Mouse (Mus musculus) kidney, postnatal 4 days (tissue): ENCODE measurements at regions not wholly inside any gene's neighbourhood (a gene's known extent, or its start where the extent isn't known, plus 50 kb on each side); places are given as distances from the start of the nearest gene placed in this dataset.
A peak's percentile ranks its signal among the peaks of the same experiment; 100 is the strongest.

ENCODE experiments used
- DNase-seq, 2 experiments: peaks; one replicate each; pipeline ENCODE4 v3.0.0; 2021; ENCODE audit warnings: mixed read lengths in 2 of 2

DNA sequence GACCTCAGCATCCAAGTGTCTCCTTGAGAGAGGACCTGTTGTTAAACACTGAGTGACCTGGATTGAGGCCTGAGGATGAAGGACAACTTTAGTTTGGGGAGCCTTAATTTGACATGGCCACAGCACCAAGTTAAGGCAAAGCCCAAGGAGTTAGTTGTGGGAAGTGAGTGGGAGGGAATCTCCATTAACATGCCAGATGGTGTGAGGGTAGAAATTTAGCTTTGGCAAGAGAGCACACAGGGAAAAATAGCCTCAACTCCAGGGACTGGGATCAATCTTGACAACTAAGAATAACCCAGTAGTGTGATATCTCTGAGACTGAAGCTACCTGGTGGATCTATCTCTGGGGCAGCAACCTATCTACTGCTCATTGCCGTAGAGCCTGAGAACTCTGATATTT is 105.4 kb downstream of the Ahr start:
- DNase-seq = no peak

DNA sequence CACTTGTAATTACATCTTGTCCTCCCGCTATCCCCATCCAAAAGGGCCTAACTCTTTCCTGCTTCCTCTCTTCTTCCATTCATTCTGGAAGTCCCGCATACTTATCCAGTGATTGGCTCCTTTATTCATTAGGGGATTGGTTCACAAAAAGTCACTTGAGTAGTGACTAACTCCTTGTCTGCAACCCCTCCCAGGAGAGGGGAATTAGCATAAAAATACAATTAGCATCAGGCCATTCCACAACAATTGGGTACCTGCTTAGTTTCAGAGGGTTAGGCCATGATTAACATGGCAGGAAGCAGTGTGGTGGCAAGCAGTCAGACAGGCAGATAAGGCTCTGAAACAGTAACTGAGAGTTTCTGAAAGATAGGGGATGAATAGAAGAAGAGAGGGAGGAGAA is 115.6 kb downstream of the Ahr start:
- DNase-seq = no peak

DNA sequence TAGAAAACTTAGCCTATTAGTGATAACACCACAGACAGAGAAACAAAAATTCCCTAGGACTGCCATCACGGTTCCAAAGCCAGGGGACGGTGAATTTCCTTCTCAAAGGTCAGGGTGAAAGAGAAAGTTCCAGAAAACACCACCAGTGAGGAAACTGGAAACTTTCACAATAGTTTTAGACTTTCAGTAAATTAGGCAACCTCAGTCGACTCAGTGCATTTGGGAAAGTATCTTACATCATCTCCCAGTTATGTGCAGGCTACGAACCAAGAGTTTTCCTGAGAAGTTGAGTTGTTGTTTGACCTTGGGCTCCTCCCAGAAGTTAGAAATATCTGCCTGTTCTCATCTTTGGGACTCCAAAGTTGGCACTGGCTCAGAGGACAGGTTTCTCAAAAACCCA is 116.9 kb downstream of the Ahr start:
- DNase-seq = no peak

DNA sequence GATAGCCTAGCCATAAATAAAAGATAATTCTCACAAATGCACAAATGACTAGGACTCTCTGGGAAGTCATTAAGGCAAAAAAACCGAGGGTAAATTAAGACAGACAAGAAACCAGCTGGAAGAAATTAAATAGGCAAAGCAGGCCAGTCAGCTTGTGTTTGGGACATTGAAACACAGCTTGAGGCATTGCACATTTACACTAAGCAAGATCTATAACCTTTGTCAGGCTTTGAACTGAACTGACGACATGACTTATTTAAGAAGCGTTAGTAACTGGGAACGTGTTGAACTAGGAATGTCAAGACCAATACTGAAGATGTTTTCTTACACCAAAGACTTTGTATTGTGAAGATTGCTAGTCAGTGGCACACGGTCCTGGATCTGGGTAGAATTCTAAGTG is 118.3 kb downstream of the Ahr start:
- no peak for DNase-seq

DNA sequence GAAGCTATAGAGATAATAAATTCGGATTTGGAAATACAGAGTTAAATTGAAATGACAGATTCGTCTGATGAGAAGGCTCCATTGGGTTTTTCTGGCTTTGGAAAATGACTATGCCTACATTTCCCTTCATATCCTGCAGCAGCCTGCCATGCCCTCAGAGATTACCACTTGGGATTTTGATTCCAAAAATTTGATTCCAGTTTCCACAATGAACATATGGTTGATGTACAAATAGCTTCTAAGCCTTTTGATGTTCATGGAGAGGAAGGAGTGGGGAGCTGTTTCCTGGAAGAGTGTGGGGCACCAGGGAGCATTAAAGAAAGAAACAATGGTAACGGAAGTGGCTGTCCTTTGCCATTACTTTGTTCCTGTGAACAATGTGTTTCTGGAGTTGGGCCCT is 122.1 kb downstream of the Ahr start:
- no peak for DNase-seq

DNA sequence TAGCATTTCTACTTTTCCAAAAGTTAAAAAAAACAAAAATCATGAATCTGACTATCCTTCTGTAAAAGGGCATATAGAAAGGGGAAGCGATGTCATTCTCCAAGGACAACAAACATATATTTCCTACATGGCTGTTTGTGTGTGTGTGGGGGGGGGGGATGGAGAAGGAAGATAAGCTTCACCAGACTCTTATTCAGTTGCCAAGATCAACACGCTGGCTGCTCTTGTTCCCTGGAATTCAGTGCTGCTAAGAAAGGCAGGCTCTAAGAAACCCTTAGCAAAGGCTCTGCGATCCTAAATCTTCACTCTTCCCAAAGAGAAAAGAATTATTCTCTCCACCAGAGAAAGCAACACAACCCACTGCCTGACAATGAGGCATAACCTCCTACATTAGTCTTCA is 126.4 kb downstream of the Ahr start:
- DNase-seq = peak in 1 of 2 experiments; percentile 14

DNA sequence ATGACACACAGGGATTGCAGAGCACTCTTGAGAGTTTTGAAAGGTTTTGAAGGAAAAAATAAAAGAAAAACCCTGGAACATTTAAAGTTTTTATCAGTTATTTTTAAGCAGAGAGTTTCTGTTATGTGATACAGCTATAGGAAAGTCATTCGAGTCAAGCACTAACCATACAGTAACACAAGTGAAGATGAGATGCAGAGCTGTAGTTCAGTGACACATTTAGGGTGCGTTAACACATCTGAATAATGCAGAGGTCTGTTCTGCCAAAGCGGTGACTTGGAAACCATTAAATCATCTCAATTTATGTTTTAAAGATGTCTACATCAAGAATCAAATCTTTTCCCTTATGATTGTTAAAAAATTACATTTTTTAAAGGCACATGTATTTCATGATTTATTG is 126.8 kb downstream of the Ahr start:
- DNase-seq = no peak

DNA sequence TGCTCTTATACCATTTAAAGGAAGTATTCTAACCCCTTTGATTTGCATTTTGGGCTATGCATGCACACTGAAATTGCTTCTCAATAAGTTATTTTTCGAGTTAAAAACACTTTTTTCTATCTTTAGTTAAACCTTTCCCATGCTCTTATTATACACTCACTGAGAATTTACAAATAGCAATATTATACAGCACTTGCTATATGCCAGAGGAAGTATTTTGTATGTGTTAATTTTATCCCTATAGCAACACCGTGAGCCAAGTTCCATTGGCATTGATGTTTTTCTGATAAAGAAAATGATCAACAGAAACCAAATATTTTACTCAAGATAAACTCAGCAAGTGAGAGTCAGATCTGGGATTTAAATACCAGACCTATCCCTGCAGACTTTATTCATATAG is 133.0 kb downstream of the Ahr start:
- no peak for DNase-seq

DNA sequence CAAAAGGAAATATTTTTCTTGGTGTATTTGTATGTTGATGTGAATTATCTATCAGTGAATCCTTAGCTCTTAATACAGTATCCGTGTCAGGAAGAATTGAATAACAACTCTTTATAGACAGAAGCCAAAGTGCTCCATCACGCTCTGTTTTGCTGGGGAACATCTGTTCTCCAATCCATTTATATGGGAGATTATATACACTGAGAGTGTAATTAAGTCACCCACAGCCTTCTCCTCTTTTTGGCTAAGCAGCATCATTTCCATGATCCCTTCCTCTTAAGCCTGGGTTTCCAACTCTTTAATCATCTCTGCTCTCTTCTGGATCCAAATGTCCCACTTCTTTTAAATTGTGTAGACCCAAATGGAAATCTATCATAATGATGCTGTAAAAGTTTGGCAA is 133.6 kb downstream of the Ahr start:
- DNase-seq = no peak

DNA sequence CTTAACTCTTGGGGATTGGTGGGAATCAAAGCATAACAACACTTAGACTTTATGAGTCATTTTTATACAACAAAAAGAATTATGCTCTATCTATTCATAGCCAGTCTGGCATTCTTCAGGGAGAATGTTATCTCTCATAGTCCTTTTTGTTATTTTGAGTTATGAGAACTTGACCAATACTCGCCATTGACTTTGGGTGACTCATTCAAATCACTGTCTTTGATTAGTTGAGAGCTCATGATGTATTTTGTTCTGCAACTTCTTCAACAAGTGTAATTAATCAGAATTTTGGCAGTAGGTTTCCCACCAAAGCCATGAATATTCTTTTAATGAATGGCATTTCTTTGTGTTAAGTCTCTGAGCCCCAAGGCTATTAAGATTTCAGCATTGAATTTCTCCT is 139.6 kb downstream of the Ahr start:
- no peak for DNase-seq

DNA sequence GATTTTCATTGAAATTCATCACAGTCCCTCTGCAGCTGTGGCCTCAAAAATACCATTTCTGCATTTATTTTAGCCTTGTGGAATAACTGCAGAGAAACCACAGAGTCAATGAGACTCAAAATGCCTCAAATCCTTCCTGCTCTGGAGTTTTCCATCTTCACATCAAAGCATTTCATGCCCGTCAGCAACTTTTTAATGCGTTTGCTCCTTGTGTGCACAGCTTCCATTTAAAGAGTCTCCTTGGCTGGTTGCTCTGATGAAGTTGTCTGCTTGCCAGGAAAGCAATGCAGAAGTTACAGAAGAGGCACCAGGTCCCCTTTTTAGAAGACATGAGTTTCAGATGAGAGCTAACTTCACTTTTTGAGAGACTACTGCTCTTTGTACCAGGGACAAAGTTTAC is 142.7 kb downstream of the Ahr start:
- DNase-seq = no peak

DNA sequence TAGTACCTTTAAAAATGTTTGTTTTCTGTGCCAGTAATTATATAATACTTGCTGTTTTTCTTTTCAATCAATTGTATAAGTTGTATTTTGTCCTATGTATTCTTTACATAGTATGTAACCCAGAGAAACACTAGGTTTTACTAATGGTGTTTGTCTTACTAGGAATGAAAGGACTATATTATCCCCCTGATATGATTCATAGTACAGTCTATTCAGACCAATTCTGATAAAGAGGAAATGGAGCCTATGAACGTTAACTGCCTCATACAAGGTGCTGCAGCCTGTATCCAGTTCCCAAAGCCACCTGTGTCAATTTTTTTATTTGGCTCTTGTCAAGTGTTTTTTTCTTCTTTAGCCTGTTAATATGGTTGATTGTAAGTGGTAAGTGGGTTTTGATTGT is 144.6 kb downstream of the Ahr start:
- DNase-seq = no peak

DNA sequence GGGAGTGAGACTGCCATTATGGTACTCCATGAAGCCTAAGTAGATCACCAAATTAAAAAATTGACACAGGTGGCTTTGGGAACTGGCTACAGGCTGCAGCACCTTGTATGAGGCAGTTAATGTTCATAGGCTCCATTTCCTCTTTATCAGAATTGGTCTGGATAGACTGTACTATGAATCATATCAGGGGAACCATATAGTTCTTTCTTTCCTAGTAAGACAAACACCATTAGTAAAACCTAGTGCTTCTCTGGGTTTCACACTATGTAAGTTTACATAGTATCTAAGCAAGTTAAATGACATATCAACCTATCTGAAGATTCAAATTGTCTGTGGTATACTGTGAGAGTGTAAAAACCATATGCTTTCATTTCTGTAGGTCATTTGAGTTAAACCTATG is 145.0 kb downstream of the Ahr start:
- no peak for DNase-seq

DNA sequence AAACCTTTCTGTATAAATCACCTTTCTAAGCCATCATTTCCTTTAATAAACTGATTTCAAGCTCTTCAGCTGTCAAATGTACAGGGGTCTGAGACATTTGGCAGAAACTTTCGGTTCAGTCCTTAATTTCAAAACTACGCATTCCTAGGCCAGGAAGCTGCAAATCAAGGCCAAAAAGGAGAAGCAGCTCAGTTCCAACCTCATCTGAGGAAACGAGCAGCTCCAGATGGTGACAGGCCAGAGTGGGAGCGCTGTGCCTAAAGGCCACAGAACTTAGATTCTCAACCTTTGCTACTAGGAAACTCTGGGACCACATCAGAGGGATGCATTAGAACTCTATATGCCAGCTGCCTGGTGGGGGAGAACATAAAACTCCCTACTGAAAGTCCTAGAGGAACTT is 150.6 kb downstream of the Ahr start:
- DNase-seq = peak; percentile 35 to 48

DNA sequence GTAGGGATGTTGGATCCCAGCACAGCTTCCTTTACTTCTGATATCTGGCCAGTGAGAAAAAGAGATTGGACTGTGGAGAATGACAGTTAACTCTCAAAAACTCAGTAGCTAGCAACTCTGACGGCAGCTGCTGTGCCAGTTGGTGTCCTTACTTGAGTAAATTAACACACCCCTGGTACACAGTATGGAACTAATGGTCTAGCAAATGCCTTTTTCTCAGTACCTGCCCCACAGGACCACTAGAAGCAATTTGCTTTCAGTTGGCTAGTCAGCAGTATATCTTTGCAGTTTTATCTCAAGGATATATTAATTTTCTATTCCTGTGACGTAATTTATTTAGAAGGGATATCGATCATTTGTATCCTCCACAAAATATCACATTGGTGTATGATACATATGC is 157.6 kb downstream of the Ahr start:
- no peak for DNase-seq

DNA sequence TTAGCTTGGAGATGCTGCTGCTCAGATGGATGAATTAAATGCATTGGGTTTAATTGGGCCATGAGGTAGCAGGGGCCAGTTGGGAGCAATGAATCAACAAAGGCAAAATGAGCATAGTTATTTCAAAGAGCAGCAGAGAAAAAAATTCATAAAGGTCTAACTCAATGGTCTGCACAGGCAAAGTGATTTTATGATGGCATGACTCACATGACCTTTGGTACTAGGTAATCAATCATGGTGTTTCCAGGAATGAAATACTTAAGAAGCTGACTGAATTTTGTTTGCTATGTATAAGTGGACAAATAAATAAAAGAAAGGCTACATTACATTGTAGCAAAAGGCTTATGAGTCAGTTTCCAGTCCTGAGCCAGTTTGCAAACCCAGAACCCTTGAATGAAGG is 158.5 kb downstream of the Ahr start:
- DNase-seq = no peak

DNA sequence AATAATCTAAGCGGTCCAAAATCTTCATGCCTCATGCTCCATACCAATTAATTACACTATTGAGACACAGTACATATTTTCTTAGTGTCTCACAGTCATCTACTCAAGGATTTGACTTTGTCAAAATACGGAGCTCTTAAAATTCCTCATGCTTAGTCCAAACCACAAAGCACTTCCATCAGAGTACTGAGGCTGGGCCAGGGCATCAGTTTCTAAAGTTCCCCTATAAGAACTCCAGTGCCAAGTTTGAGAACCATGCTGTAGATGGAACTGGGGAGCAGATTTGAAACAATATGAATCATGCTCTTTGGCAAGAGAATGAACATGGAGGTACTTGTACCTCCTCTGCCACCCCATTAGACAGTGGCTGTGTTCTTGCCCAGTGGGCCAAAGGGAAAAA is 176.9 kb downstream of the Ahr start:
- no peak for DNase-seq

DNA sequence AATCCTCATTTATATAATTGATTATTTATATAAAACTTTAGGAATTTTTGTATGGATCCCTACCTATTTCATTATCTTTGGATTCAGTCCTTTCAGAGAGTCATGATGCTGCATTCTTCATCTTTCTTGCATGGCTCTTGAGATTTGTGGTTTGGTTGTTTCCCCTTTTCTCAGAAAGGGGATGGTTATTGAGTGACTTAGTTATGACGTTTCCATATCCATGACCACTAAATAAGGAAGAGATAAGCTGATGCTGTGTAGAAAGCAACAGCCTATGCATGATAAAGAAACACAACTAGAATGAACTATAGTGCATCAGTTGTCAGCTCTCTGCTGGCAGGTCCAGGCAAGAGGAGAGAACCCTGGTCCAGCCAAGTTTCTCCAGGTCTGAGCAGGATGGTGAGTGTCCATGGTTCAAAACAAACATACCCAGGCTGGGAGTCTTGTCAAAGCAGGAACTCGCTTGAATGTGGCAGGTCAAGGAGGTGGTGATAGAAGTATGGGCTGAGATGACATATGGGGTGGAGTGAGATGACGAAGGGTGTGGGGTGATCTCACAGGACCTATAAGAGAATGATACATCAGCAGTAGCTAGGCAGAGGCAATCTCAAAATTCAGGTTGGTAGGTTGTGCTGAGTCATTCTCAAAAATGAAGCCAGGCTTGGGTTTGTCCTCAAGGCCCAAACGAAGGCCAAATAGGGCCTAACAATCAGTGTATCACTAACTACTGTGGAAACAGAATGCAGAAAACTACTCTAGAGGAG is 196.5 kb downstream of the Ahr start:
- no peak for DNase-seq

DNA sequence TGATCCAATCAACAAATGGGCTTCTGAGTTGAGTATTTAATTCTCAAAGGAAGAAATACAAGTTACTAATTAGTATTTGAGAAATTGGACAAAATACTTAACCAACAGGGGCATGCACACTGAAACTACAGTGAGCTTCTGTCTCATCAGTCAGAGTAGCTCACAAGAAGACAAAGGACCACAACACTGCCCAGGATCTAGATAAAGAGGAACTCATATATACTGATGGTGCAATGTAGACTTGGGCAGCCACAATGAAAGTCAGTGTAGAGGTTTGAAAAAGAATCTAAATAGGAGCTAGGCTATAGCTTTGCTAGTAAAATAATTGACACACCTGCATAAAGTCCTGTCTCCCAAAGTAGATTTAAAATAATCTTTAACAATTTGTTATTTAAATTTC is 198.5 kb downstream of the Ahr start:
- DNase-seq = no peak

DNA sequence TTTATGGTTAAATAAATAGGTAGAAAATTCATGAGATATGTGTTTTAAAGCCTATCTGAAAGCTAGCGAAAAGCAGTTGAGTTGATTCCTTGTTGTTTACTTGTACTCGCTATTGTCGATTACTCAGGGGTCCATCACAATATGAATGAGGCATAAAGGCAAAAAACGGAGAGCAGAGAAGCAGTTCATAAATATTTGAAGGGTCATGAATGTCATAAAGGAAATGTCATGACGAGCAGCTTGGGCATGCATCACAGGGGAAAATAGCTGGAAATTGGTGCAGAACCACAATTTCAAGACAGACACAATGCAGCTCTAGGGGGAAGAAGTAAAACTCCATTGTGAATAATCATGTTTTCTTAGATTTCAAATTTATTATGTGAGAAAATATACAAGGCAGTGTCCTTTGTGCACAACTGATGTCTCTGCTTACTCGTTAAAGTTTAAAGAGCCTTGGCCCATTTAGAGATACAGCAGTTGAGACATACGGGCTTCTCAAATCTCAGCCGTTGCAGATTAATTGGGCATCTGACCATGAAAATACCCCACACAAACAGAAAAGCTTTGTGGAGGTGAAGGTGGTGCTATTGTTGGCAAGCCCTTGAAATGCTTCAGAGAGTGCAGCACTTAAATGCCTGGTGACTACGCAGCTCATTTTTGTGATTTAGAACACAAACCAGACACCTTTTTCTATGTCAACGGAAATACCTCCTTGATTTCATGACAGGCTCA is 200.3 kb downstream of the Ahr start:
- no peak for DNase-seq

DNA sequence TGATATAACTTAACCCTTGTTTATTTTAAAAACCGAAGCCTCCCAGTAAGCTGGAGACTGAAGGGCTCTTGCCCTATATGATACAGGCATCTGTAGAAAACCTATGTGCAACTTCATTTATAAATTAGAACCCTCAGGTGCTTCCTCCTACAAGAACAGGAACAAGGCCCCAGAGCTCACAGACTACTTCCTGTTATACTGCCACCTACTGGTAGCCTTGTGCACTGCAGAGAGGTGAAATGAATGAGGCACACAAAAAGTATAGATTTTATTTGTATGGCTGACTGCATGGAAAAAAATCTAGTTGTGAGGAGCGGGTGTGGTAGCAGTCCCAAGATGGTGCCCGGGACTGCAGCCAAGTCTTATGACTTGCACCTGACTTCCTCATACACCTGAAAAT is 203.5 kb downstream of the Ahr start:
- peak in 1 of 2 experiments; percentile 16 for DNase-seq

DNA sequence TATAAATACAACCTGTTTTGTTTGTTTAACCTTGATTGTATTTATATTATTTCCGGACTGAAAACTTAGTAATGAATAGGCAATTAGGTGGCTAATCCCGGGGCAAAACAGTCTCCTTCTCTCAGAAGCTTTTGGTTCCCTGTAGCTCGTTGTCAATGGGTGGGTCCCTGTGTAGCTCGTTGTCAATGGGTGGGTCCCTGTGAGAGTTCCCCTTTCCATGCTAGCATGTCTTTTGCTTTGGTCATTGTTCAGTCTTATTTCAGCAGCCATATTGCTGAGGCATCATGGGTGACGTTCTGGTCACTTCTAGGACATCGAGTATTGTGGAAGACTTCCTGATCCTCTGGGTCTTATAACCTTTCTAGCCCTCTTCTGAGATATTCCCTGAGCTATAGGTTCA is 205.1 kb downstream of the Ahr start:
- DNase-seq = no peak

DNA sequence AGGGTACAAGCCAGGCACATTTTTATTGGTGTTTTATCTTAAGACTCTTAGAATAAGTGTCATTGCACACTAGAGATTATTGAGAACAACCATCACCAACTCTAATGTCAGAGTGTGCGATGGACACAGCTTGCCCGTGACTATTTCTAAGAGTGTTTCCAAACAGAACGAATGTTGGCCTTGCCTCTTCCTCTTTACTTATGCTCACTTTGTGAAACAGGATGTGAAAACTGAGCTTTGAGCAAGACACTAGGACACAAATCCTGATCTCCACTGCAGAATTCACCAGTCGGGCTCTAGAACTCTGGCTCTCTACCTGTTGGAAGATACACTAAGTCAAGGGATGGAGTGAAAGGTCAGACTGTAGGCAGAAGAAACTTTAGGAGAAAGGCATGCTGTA is 215.3 kb downstream of the Ahr start:
- DNase-seq = no peak

DNA sequence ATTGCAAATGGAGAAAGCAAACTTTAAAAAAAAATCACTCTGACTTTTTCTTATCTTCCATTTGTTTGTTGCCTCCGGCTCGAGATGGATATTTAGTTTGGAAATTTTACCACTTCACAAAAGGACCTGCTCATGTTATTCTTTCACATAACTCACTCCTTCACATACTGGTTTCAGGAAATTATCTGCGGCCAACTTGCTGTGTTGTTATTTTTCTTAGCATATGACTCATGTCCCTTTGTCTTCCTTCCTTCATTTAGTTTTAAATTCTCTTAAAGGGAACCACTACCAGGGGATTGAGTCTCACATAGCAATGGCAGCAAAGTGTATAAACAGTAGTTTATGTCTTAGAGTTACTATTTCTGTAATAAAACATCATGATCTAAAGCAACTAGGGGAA is 217.8 kb downstream of the Ahr start:
- DNase-seq = no peak

DNA sequence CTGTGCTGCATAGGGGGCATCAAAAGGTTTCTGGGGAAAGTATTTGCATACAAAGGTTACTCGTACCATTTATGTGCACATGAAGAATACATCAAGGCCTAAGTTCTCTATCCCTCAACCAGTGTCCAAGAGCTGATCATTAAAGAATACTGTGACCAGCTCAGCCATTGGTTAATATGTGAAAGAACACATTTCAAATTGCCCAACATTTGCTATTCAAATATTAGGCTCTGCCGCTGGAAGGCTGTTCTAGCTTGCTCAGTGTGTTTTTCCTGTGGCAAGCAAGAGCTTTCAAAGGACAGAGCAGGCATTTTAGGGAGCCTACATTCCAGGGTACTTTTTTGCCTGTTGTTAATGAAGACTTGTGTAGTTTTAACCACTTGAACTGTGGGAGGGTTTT is 220.8 kb downstream of the Ahr start:
- no peak for DNase-seq
